Mouse (Mus musculus) kidney, postnatal 10 days (tissue): ENCODE measurements around the gene Tpi1.
"Not testable (repeated sequence)": the region's sequence is repeated elsewhere in the genome, so short reads cannot be mapped to it uniquely, and the experiment has no call there.

Source experiments
- DNase-seq: peaks from one replicate; pipeline ENCODE4 v3.0.0; 2021; ENCODE audit warnings: mixed read lengths

Gene Tpi1

DNA sequence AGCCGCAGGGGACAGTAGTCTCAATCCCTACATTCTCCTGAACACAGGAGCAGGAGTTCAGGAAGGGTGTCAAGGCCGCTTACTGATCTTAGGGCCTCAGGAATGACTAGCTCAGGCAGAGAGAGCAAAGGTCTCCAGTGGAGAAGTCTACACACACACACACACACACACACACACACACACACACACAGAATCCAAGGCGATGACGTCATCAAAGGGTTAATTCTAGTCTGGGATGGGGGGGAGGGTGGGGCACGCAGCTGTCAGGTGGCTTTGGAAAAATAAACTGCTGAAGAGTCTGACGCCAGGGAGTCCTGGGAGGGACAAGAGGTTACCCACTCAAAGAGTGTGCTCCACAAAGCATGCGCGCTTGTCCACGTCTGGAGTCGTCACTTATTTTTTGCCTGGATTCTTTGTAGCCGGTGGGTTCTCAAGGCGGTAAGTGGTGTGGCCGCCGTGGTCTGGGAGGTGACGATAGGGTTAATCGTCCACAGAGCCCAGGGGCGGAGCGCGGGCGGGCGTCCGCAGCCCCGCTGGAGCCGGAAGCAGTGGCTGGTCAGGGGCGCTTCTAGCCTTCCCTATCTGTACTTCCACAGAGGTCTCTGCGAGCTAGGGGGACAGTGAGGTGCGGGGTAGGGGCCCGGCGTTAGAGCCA, 5.6 kb downstream of the Tpi1 start, which contains the start of gene Spsb2:
Gene Spsb2, plus strand, starts transcription at position 304 of the 655 bp plus-strand sequence.
- peak; percentile 90 for DNase-seq

DNA sequence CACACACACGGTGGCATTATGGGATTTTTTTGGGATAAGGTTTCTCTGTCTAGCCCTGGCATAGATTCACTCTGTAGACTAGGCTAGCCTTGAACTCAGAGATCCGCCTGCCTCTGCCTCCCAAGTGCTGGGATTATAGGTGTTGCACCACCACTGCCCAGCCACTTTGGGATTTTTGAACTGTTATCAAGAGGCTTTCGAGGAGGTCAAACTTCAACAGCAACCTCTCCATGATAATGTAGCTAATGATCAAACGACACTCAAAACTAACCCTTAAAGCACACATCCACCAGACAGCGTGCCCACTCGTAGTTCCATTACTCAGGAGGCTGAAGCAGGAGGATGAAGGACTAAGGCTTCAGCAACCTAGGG, 6.1 kb downstream of the Tpi1 start:
- no peak for DNase-seq

DNA sequence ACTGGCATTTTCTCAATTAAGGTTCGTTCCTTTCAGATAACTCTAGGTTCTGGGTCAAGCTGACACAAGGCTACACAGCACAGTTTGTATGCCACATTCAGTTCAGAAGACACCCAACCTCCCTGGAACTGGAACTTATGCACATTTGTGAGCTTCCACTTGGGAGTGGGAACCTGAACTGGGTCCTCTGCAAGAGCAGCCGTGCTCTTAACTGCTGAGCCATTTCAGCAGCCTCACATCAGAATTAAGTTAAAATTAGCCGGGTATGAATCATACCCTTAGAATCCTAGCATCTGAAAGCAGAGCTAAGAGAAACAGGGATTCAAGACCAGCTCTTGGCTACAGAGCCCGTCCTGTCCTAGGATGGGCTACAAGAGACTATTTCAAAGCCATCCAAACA, 6.7 kb downstream of the Tpi1 start:
- no peak for DNase-seq

DNA sequence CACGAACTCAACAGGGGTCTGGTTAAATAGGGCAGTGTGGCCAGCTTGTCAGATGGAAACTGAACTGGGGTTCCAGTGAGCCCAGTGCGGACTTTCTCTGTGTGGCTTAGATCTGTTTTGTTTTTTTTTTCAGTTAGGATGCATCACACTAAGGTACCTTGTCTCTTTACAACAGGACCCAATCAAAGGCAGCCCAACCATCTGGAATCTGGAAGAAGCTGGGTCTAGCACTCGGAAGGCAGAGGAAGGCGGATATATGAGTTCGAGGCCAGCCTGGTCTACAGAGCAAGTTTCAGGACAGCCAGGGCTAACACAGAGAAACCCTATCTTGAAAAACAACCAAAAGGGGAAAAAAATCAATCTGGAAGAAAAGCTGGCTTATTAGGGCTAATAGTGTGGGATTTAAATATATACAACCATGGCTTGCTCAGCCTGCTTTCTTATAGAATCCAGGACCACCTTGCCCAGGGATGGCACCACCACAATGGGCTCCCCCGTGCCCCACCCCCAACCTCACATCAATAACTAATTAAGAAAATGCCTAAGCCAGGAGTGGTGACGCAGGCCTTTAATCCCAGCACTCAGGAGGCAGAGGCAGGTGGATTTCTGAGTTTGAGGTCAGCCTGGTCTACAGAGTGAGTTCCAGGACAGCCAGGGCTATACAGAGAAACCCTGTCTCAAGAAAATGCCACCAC, 7.5 kb downstream of the Tpi1 start:
- DNase-seq = no peak

DNA sequence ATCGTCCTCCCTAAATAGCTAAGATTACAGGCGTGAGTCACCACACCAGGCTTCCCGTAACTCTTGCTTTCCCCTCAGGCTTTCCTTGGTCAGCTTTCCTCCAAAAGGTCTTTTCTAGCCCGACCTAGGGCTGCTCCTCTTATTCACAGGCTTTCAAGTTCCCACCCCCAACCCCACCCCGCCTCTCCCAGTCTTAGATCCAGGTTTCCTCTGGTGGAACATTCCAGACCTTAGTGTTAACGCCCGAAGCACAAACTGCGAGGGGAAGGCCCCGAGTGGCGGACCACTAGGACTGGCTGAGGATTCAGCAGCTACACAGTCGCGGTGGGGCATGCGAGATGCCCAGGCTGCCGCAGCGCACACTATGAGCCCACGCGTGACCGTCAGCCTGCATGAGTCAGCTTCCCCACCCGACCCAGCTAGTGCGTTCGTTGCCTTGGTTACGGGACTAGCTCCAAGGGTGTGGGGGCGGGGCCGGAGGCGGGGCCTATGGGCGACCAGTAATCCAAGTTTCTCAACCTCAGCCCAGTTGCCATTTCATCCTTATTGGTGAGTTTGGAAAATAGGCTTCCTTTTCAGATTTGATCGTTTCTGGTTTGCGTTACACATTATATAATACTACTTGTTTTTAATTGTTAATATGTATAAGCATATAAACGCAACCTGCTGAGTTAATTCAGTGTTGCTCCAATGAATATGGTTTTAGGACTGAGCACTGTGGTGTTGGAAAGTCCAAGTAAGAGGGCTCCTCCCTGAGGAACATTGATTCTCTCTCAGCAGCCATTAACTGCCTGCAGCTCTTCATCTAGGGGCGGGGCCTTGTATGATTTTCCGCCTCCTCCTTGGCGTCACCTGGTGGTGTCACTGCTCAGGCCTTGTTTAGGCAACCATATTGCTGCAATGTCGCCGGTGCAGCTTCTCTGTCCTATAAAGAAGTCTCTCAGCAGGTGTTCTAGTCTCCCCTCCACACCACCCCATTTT, 8.5 kb downstream of the Tpi1 start:
- DNase-seq = peak; percentile 98

DNA sequence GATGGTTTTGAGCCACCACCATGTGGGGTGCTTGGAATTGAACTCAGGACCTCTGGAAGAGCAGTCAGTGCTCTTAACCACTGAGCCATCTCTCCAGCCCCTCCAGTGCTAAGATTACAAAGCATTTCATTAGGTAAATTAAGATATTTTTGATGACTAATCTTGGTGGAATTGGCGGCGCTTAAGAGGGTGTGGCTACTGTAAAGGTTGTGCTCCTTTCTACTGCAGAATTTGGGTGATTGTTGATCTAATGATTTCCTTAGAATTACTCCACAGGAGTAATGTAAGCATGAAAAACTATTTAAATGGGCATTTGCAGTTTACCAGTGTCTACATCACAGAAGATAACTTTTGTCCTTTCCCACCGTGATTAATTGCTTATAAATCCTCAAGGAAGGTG, 9.8 kb downstream of the Tpi1 start:
- DNase-seq = no peak

DNA sequence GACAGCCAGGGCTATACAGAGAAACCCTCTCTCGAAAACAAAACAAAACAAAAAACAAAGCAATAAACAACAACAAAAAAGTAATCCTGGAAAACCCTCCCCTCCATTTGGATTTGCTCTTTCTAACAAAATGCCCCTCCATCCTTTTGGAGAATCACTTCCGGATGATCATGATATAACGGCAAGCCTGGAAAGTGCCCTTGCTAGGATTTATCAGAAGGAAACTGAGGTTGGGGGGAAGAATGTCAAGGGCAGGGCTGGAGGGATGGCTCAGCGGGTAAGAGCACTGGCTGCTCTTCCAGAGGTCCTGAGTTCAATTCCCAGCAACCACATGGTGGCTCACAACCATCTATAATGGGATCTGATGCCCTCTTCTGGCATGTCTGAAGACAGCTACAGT, 10.4 kb downstream of the Tpi1 start:
- DNase-seq = not testable (repeated sequence)

DNA sequence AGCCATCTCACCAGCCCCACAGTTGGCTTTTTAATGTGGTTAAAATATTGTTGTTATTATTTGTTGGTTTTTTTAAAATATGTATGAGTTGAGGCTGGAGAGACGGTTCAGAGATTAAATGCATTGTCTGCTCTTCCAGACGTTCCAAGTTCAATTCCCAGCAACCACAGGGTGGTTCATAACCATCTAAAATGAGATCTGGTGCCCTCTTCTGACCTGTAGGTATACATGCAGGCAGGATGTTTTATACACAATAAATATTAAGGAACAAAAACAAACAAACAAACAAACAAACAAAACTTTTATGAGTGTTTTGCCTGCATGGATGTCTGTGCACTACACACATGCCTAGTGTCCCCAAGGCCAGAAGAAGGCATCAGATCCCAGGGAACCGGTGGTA, 11.0 kb downstream of the Tpi1 start:
- DNase-seq = no peak

DNA sequence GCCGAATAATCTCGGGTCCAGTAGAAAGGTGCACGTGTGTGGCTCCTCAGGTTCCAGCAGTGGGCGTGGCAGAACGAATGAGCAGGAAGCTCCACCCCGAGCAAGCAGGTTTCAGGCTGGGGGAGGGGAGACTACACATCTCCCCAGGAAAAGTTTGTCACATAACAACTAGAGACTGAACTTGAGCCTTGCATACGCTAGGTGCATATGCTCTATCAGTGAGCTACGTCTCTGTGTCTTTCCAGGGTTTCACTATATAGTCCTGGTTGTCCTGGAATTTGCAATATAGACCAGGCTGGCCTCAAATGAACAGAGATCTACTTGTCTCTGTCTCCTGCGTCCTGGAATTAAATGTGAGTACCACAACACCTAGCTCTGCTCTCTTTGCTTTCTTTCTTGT, 11.7 kb downstream of the Tpi1 start:
- DNase-seq = not testable (repeated sequence)

DNA sequence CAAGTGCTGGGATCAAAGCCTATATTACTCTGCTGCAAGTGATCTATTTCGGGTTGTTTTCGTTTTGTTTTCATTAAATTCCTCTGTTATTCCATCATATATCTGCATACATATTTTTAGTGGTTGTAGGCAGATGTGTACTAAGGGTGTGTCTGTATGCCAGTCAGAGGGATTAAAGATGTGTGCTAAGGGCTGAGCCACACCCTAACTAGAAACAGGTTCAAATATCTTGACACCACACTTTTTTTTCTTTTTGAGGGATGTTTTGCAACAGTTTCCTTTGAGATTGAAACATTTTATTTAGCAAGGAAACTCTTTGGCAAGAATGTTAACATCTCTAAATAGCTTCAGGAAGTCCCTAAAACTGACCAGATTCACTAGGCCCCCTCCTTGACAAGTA, 17.9 kb downstream of the Tpi1 start:
- DNase-seq = no peak

DNA sequence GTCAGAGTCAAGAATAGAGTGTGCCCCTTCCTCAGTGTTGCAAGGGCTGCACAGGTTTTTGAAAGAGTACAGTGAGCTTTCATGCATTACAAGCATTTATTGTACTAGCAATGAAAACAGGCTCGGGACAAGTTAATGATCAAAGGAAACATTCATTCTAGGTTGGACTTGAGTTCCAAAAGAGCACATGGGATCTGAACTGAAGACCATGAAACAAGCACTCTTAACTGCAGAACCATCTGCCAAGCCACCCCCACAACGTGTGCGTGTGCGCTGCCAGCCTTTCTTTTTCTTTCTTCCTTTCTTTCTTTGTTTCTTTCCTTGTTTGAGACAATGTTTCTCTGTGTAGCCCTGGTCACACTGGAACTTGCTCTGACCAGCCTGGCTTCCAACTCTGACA, 18.3 kb downstream of the Tpi1 start:
- peak; percentile 24 for DNase-seq

DNA sequence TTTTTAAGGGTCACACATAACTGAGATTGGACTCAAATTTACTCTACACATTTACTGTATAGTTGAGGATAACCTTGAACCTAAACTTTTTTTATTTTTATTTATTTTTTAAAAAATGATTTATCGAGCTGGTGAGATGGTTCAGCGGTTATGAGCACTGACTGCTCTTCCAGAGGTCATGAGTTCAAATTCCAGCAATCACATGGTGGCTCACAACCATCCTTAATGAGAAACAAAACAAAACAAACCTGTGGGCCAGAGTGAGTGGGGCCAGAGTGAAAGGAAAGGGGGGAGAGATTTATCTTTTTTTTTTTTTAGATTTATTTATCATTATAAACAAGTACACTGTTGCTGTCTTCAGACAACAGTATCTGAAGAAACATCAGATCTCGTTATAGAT, 22.2 kb downstream of the Tpi1 start:
- no peak for DNase-seq

DNA sequence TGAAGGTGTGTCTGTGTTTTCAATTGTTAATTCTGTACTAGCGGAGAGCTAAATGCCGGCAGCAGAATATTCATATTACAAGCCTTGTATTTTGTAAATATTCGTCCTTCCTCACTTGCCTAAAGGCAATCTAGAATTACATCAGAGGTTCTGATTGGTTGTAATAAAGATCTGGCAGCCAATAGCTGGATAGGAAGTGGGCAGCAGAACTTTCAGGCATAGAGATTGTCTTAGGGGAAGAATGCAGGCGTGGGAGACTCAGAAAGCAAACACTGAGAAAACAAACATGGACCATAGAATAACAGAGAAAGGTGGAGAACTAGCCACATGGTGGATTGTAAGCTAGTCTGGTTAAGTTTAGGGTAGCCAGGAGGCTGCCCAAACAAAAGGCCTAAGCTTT, 24.0 kb downstream of the Tpi1 start:
- no peak for DNase-seq

DNA sequence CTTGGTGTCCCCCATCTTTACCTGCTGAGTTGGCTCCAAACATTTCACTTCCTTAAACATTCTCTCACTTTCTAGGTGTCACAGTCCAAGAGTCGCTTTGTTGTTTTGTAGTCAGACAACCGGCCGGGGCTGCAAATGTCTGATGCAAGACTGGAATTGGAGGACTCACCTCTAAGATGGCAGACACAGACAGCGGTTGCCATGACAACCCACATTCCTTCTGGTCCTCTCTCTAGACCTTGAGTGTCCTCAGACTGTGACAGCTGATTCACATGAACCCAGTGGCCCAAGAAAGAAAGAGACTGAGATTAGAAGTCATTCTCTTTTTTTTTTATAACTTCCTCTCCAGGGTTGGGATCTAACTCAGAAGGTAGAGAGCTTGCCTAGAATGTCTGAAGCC, 24.6 kb downstream of the Tpi1 start:
- DNase-seq = no peak

DNA sequence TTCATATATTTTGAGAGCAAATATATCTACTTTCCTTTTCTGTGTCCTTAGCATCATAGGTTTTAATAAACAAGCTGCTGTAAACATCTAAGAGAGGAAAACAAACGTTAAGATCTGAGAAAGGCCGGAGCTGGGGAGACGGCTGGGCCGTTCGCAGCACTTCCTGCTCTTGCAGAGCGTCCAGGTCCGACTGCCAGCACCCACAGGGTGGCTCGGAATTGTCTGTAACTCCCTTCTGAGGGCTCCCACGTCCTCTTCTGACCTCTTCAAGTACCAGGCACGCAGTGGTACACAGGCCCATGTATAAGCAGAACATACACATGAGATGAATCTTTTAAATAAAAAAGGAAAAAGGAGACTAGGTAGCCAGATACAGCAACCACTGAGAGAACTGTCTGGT, 26.4 kb downstream of the Tpi1 start:
- no peak for DNase-seq

DNA sequence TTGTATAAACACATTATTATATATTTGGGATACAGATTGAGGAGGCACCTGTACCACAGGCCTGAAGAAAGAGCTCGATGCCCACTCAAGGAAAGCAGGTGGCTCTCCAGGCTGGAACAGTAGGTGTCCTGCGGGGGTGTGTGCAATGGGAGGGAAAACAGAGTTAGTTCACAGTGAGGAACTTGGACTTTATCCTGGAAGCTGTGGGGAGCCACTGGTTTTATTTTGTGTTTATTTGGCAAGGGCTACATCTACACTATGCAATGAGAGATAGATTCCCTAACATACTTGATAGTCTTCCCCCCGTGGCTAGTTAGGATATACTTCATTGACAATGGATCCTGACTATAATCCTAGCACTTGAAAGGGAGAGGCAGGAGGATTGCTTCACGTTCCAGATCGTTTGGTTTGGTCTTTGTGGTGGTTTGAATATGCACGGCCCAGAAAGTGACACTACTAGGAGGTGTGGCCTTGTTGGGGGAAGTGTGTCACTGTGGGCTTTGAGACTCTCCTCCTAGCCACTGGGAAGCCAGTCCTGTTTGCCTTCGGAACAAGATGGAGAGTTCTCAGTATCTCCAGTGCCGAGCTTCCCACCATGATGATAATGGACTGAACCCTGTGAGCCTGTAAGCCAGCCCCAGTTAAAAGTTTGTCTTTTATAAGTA, 27.2 kb downstream of the Tpi1 start:
- DNase-seq = no peak

DNA sequence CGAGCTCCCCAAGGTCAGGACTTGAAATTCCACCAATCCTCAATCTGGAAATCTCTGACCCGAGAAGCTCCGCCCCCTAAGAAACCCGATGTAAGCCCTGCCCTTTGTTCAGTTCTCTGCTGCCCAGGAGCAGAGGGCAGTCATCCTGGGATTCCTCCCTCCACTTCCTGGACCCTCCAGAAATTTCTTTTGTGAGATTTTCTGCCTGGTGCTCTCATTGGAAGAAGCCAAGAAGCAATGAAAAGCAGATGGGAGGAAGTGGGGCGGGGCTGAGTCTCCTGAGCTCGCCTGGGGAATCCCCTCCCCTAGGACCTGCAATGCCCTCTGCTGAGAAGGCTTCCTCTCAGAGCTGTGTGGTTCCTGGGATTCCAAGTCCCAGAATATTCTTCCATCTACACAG, 31.7 kb downstream of the Tpi1 start:
- DNase-seq = peak; percentile 68

DNA sequence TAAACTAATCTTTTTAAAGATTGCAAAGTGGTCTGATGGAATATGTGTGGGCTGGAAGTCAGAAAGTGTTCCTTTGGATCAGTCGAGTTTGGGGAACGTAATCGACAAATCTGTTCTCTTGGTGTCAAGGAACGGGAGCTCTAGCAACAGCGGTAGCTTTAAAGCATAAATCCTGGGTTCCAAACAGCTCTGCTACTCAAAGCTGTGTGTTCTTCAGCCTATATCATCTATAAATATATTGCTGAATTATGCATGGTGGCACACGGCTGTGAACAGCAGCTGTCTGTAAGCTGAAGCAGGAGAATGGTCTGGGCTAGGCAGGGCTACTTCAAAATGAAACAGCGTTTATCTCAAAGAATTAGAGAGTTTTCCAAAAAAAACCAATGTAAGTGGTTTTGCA, 33.2 kb downstream of the Tpi1 start:
- DNase-seq = no peak

DNA sequence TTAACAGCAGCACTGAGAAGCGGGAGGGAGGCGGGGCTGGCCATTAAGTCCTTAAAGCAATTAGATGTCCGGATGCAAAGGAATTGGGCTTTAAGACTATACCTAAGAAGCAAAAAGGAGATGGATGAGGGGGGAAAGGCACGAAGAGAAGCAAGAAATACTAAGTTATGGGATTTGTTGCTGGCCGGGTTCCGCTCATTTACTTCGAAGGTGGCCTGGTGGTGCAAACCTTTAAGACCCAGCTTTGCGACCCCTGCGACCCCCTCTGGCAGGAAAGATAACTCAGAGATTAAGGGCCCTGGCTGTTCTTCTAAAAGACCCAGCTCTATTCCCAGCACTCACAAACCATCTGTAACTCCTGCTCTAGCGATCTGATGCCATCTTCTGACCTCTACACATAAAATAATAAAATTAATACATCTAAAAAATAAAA, 34.1 kb downstream of the Tpi1 start:
- DNase-seq = peak; percentile 60

DNA sequence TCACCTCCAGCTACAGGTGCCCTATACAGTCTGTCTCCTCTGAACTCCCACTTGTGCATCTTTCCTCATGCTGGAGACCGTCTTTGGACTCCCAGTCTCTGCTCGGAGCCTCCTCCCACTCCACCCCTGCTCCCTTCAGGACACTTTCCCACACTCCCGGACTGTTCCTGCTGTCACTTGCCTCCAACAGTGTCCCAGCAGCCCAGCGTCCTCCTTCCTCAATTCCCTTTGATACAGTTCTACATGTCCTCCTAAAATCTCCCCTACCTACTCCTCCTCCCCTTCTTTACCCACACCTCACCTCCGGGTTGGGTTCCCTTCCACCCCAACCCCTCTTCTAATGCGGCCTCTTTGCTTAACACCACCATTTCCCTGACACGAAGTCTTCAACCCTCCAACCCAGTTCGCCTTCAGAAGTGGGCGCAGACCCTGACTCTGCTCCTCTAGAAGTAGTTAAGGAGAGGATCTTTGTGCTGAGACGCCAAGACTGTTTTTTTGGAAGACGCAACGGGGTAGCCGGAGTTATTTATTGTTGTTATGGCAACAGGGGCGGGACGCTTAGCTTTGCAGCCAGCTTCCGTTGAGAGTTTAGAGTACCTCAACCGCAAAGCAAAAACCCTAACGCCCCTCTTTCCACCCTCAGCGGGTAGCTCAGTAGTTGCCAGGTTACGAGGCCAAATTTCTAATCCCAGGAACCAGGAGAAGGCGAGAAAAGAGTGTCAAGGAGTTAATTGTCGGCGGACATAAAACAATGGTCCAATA, 34.7 kb downstream of the Tpi1 start, which contains the start of gene Lrrc23:
Gene Lrrc23, minus strand, starts transcription at position 506 of the 762 bp plus-strand sequence.
- peak; percentile 59 for DNase-seq

DNA sequence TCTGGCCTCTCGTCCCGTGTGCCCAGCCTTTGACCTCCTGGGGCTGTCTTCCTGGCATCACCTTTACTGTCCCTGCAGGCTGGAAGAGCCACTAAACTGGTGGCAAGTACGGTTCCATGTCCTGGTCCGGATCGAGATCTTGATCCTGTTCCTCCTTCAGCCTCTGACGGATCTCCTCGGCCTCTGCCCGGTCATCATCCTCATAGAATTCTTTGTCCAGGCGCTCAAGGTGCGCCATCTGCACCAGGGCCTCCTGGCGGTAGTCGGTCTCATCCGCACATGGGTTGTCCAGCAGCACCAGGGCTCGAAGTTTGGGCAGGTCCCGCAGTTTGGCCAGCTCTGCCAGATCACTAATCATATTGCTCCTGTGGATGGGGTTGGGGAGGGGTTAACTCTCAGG, 43.6 kb downstream of the Tpi1 start:
- DNase-seq = no peak

DNA sequence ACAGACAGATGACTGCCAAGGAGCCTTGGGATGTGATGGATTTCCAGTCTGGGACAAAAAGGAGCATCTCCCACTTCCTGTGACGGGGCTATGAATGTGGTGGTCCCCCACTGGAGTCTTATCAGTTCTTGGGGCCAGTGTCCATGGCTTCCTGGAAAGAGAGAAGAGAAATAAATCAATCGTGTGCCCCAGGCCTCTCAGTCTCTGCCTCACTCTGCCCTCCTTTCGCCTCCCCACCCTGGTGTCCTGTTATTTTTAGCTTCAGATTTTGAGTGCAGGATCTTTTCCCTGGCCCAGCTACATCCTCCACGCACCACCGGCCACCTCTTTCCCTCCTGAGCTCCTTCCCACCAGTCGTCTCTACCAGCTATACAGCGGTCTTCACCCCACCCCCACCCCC, 44.1 kb downstream of the Tpi1 start:
- no peak for DNase-seq
